Mouse (Mus musculus): Measurements from ENCODE around the gene Gm13271.
"Not testable (repeated sequence)": the region's sequence is repeated elsewhere in the genome, so short reads cannot be mapped to it uniquely, and the experiment has no call there.

The Gm13271 gene

DNA sequence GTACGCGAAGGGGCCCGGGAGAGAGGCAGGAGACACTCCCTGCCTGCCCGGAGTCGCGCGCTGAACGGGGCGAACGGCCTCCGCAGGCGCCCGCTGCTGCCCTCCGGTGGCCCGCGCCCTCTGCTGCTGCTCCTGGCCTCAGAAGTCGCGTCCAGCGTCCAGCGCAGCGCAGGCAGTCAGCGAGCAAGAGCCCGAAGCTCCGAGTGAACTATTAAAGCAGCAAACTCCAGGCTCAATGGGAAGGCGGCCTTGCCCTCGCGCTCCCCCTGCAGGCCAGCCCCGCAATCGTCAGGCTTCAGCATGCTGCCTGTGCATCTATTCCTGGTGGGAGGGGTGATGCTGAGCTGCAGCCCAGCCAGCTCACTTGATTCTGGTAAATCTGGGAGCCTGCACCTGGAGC lies 48.3 kb downstream of the Gm13271 start, which contains the start of gene Gm13287:
Gene Gm13287 (plus strand): TSS at position 301 of the 400 bp plus-strand sequence.
- in situ Hi-C loops (cut with MboI; ENCODE audit: low pct_unique_long_range_greater_than_20kb in 1 of 2, low sequenced_read_pairs in 2 of 2, unreplicated experiment in 1 of 2): not testable (repeated sequence)

Data from mouse embryonic stem cell (cell line).